Mouse (Mus musculus): ENCODE data around the gene Dph1.
A peak's percentile ranks its signal among the peaks of the same experiment; 100 is the strongest.

Dph1 gene

DNA sequence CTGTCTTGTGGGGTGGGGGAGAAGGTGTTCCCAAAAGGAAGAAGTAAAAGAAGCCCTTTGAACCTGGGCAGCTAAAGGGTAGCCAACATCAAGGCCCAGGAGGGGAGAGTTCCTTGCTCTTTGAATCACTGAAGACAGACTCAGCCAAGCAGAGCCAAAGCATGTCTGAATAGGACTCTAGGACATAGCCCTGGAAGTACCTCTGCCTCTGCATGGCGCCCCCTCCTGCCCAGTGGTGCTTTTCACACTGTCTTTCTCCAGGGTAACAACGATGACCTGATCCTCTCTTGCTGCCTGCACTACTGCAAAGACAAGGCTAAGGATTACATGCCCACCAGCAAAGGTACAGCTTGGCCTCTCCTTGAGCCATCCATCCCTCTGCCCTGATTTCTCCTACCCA, 31.5 kb downstream of the Dph1 start:
- no peak for DNase-seq (ENCODE audit: low spot score in 2 of 2)

DNA sequence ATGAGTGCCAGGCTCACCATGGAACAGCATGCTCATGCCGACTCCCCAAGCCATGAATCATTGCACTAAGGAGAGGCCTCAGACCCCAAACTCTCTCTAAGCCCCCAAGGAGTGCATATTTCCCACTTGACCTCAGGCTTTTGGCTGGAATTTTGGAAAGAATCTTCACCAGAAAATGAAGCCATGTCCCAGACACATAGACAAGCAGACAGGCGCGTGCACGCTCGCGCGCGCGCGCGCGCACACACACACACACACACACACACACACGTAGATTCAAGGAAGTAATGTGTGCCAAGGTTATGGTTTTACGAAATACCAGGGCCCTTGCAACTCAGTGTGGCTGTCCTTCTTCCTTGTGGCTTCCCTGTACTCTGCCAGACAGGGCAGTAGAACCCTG, 32.6 kb downstream of the Dph1 start:
- DNase-seq (ENCODE audit: low spot score in 2 of 2): no peak

- DNase-seq (ENCODE audit: low spot score in 2 of 2): no peak
These were observed 33.1 kb downstream of the Dph1 start for GRCm38 (mm10) chr11:75157901-75158300.

DNA sequence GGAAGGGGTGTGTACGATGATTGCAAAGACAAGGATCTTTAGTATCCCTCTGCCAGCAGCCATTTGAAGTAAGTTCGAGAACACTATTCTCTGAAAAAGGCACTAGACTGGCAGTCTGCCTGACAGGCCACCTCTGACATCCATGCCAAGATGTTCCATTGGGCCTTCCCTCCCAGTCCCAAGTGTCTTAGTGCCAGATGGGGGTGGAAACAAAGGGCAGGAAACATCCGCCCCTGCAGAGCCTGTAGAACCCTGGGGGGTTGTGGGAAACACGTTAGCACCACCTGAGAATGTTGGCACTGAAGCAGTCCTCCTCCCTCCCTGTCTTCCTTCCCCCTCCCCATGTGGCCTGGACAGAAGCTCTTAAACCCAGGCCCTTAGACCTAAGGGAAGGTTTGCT, 34.0 kb downstream of the Dph1 start:
- no peak for DNase-seq (ENCODE audit: low spot score in 2 of 2)

DNA sequence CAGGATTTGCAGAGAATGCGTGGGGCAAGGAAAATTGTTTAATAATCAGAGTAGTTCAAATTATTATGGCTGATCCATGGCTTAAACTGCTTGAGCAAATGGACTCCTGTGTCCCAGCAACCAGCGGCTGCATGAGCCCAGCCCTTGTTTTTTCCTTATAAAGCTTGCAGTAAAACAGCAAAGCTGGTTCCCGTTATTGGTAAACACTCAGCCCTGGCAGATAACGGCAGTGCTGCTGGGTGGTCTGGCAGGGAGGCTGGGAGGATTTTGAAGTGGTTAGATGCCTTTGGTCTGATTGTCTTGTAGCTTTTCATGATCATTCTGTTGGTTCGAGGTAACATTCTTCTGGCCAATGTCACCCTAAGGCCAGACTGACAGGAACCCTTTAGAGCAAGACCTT, 34.6 kb downstream of the Dph1 start:
- DNase-seq (ENCODE audit: low spot score in 2 of 2): no peak

DNA sequence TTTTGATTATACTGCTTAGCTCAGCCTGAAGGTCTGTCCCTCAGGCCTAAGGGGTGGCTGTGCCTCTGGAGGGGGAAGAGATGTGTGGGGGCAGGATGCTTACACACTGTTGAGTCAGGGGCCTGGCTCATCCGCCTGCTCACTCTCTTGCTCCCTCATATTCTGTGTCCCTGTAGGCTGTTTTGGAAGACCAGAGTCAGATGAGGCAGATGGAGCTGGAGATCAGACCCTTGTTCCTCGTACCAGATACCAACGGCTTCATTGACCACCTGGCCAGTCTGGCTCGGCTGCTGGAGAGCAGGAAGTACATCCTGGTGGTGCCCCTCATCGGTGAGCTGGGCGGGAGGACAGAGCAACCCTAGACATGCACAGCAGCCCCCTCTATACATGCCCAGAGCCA, 35.1 kb downstream of the Dph1 start:
- DNase-seq (ENCODE audit: low spot score in 2 of 2): no peak

- DNase-seq (ENCODE audit: low spot score in 2 of 2): no peak
These were observed 36.9 kb downstream of the Dph1 start for GRCm38 (mm10) chr11:75154053-75154585.

- no peak for DNase-seq (ENCODE audit: low spot score in 2 of 2)
These were observed 38.2 kb downstream of the Dph1 start for GRCm38 (mm10) chr11:75152603-75153557.

GRCm38 (mm10) chr11:75150346-75150745, 40.7 kb downstream of the Dph1 start:
- no peak for DNase-seq (ENCODE audit: low spot score in 2 of 2)

DNA sequence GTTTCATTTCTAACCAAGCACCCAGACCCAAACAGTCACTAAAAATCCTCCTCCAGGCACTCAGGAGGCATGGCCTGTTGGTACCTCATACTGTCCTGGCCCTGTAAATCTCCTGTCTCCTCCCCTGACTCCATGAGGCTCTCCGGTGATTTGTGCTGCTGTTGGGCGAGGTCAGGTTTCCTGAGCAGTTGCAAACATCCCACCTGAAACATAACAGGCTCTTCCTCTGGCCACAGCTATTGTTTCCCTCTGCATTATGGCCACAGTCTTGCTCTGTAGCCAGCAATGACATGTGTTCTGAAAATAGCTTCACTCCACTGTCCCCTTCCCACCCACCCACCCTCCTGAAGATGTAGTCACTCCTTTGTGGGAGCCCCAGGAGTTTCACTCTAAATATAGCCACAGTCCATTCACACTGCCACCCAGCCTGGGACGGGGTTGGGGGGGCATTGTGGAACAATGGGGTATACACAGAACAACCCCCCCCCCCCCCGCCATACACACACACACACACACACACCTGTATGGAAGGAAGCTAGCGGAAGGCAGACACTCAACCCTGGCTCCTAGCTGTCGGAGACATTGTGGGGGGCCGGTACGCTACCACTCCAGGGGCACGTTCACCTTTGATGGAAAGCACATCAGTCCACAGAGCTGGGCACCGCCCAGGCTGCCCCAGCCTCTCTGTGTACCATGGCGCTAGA, 42.6 kb downstream of the Dph1 start:
- no peak for DNase-seq (ENCODE audit: low spot score in 2 of 2)

DNA sequence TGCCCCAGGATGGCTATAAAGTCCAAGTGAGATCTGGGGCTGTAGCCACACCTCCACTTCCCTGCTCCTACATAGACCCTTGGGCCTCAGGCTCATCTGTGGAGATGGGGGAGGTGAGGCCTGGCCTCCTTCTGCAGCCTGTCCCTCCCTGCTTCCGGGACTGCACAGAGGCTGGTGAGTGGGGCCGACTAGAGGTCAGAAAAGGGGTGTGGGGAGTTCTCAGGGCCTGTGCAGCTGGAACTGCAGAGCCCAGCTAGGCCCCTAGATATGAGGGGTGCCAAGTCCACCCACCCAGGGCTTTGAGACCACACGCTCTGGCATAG, 43.2 kb downstream of the Dph1 start:
- no peak for DNase-seq (ENCODE audit: low spot score in 2 of 2)

- DNase-seq (ENCODE audit: low spot score in 2 of 2): no peak
These were observed 43.8 kb downstream of the Dph1 start for GRCm38 (mm10) chr11:75147106-75147845.

GRCm38 (mm10) chr11:75145841-75146240, 45.2 kb downstream of the Dph1 start:
- no peak for DNase-seq (ENCODE audit: low spot score in 2 of 2)

- DNase-seq (ENCODE audit: low spot score in 2 of 2): no peak
These were observed 48.3 kb downstream of the Dph1 start for GRCm38 (mm10) chr11:75142749-75143148.

DNA sequence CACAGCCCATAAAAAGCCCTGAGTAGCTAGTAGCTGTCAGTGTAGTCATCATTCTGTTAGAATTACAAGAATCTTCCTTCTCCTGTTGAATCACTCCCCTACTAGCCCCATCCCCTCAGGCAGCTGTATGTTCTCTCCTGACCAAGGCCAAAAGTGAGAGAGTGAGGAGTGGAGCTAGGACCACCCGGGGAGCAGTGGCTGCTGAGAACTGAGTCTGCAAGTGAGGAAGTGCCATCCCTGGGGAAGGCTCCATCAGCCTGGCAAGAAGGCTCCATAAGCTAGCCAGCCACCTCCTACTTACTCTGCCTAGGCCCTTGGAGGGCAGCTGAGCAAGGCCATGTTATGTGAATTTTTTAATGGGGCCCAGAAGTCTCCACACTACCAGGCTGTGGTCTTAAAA, 49.1 kb downstream of the Dph1 start:
- DNase-seq (ENCODE audit: low spot score in 2 of 2): no peak

- no peak for DNase-seq (ENCODE audit: low spot score in 2 of 2)
These were observed 50.0 kb downstream of the Dph1 start for GRCm38 (mm10) chr11:75141038-75141437.

GRCm38 (mm10) chr11:75140431-75140830, 50.6 kb downstream of the Dph1 start:
- no peak for DNase-seq (ENCODE audit: low spot score in 2 of 2)

GRCm38 (mm10) chr11:75139122-75139963, 51.7 kb downstream of the Dph1 start:
- no peak for DNase-seq (ENCODE audit: low spot score in 2 of 2)

DNA sequence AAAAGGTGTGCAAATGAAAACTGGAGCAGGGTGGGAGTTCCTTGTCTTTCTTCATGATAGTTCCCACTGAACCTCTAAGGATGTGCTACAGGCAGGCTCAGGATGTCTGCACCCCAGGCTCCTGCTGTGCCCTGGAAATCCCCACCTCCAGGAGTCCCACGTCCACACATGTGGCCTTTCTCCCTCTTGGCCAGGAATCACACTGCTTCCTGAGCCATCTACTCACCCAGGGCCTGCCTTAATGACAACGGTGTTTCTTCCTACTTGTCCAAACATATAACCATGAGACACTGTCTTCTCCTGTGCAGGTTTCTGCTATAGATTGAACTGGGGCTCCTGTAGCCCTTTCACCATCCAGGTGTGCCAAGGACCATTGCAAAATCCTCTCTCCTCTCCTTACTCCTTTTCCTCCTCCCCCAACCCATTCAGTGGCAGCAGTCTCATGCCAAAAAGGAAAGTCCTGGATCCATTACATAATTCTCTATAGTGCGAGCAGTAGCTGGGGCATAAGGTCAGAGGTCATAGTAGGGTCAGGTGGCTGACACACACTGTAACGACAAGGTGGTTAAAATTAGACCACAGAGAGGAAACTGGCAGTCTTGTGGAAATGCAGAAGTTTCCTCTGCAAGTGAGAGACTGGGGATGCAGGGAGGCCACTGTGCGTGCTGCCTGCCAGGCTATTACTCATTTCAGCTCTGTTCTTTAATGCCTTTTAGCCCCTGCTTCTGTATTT, 54.2 kb downstream of the Dph1 start:
- peak in 1 of 2 experiments; percentile 8 for DNase-seq (ENCODE audit: low spot score in 2 of 2)

- no peak for DNase-seq (ENCODE audit: low spot score in 2 of 2)
These were observed 55.7 kb downstream of the Dph1 start for GRCm38 (mm10) chr11:75135358-75135757.
